Mouse (Mus musculus) stomach, postnatal 0 days (tissue): Measurements from ENCODE around the gene Ninl.

ENCODE experiments used
- CTCF ChIP-seq: IDR thresholded peaks from 2 replicates; pipeline ENCODE4 v1.5.1; 2016; ENCODE audit warnings: antibody characterized with exemption, low read depth, mild to moderate bottlenecking, moderate library complexity
- EP300 ChIP-seq: optimal IDR thresholded peaks from 2 replicates; pipeline ENCODE3; 2016; ENCODE audit warnings: antibody characterized with exemption

GRCm38 (mm10) chr2:150922165-150922564 lies 117.0 kb downstream of the Ninl start:
- TF ChIP-seq CTCF (no peak), EP300 (no peak)
